Mouse (Mus musculus): ENCODE results near the gene Pkd1. TPM values are rescaled to one million over a fixed set of nuclear protein-coding genes. Genes with fewer than 3 reads are reported as not detected.

Gene Pkd1
- polyA plus RNA-seq, 1 experiment from 2014 or later = 37.9 TPM

- no peak overlapping the region for H3K9ac ChIP-seq (ENCODE audit: low read depth, low read length)
- WGBS = 85% methylated on average over 14 of the region's 14 CpGs
- H3K27me3 ChIP-seq (replicated peaks; ENCODE audit: control insufficient read depth, insufficient read depth, low read length) = no peaks in the 10 kb centered on the region
- H3K4me3 ChIP-seq (ENCODE audit: low read depth, low read length) = no peak overlapping the region
- H3K4me2 ChIP-seq (ENCODE audit: low read depth, low read length) = no peak overlapping the region
- H3K4me1 ChIP-seq (ENCODE audit: control insufficient read depth, insufficient read depth, low read length) = no peaks in the 10 kb centered on the region
- no peaks in the 10 kb centered on the region for H3K9me3 ChIP-seq (ENCODE audit: control insufficient read depth, low read length)
- no peak overlapping the region for H3K27ac ChIP-seq (replicated peaks; ENCODE audit: low read depth, low read length)
- DNase-seq (ENCODE audit: low spot score) = no peak
- H3K36me3 ChIP-seq (ENCODE audit: control insufficient read depth, insufficient read depth, low read length) = peaks cover 92% of the 10 kb centered on the region
- ATAC-seq (ENCODE audit: low read depth) = no peak
Measured at GRCm38 (mm10) chr17:24617561-24618194, 68.0 kb downstream of the Pkd1 start.

GRCm38 (mm10) chr17:24625472-24625871 is 75.8 kb downstream of the Pkd1 start:
- no peak overlapping the region for H3K4me2 ChIP-seq (ENCODE audit: low read depth, low read length)
- no peaks in the 10 kb centered on the region for H3K27me3 ChIP-seq (replicated peaks; ENCODE audit: control insufficient read depth, insufficient read depth, low read length)
- H3K9me3 ChIP-seq (ENCODE audit: control insufficient read depth, low read length) = no peaks in the 10 kb centered on the region
- no peaks in the 10 kb centered on the region for H3K4me1 ChIP-seq (ENCODE audit: control insufficient read depth, insufficient read depth, low read length)
- no peak overlapping the region for H3K4me3 ChIP-seq (ENCODE audit: low read depth, low read length)
- DNase-seq (ENCODE audit: low spot score) = no peak
- no peak overlapping the region for H3K27ac ChIP-seq (replicated peaks; ENCODE audit: low read depth, low read length)
- ATAC-seq (ENCODE audit: low read depth) = no peak
- peaks cover 92% of the 10 kb centered on the region for H3K36me3 ChIP-seq (ENCODE audit: control insufficient read depth, insufficient read depth, low read length)
- 89% methylated on average over 8 of the region's 8 CpGs for WGBS
- no peak overlapping the region for H3K9ac ChIP-seq (ENCODE audit: low read depth, low read length)

- Histone ChIP-seq H3K9ac (ENCODE audit: low read depth, low read length) (no peak overlapping the region), H3K27me3 (replicated peaks; ENCODE audit: control insufficient read depth, insufficient read depth, low read length) (no peaks in the 10 kb centered on the region), H3K4me1 (ENCODE audit: control insufficient read depth, insufficient read depth, low read length) (peaks cover 12% of the 10 kb centered on the region), H3K27ac (replicated peaks; ENCODE audit: low read depth, low read length) (no peak overlapping the region), H3K36me3 (ENCODE audit: control insufficient read depth, insufficient read depth, low read length) (peaks cover 65% of the 10 kb centered on the region), H3K4me2 (ENCODE audit: low read depth, low read length) (no peak overlapping the region), H3K4me3 (ENCODE audit: low read depth, low read length) (no peak overlapping the region), H3K9me3 (ENCODE audit: control insufficient read depth, low read length) (no peaks in the 10 kb centered on the region)
- DNase-seq (ENCODE audit: low spot score) (peak; percentile 44), ATAC-seq (ENCODE audit: low read depth) (no peak)
- 41% methylated on average over 5 of the region's 5 CpGs for WGBS
Measured at GRCm38 (mm10) chr17:24628646-24629045, 79.0 kb downstream of the Pkd1 start.

- 88% methylated on average over 14 of the region's 14 CpGs for WGBS
- H3K9me3 ChIP-seq (ENCODE audit: control insufficient read depth, low read length) = no peaks in the 10 kb centered on the region
- no peak overlapping the region for H3K4me3 ChIP-seq (ENCODE audit: low read depth, low read length)
- H3K4me1 ChIP-seq (ENCODE audit: control insufficient read depth, insufficient read depth, low read length) = peaks cover 12% of the 10 kb centered on the region
- H3K4me2 ChIP-seq (ENCODE audit: low read depth, low read length) = no peak overlapping the region
- ATAC-seq (ENCODE audit: low read depth) (no peak), DNase-seq (ENCODE audit: low spot score) (no peak)
- no peak overlapping the region for H3K9ac ChIP-seq (ENCODE audit: low read depth, low read length)
- H3K36me3 ChIP-seq (ENCODE audit: control insufficient read depth, insufficient read depth, low read length) = peaks cover 51% of the 10 kb centered on the region
- H3K27ac ChIP-seq (replicated peaks; ENCODE audit: low read depth, low read length) = no peak overlapping the region
- no peaks in the 10 kb centered on the region for H3K27me3 ChIP-seq (replicated peaks; ENCODE audit: control insufficient read depth, insufficient read depth, low read length)
Measured at GRCm38 (mm10) chr17:24630072-24630471, 80.4 kb downstream of the Pkd1 start.

- peak within 1 kb of the TSS; percentile 71 for H3K9ac ChIP-seq (ENCODE audit: low read depth, low read length)
- no peaks in the 10 kb centered on the region for H3K27me3 ChIP-seq (replicated peaks; ENCODE audit: control insufficient read depth, insufficient read depth, low read length)
- H3K4me1 ChIP-seq (ENCODE audit: control insufficient read depth, insufficient read depth, low read length) = peaks cover 12% of the 10 kb centered on the region
- H3K4me3 ChIP-seq (ENCODE audit: low read depth, low read length) = peak within 1 kb of the TSS; percentile 58
- 2% methylated on average over 50 of the region's 51 CpGs for WGBS
- no peaks in the 10 kb centered on the region for H3K9me3 ChIP-seq (ENCODE audit: control insufficient read depth, low read length)
- H3K27ac ChIP-seq (replicated peaks; ENCODE audit: low read depth, low read length) = peak within 1 kb of the TSS; percentile 85
- peak; percentile 94 for ATAC-seq (ENCODE audit: low read depth)
- H3K4me2 ChIP-seq (ENCODE audit: low read depth, low read length) = peak within 1 kb of the TSS; percentile 81
- peaks cover 33% of the 10 kb centered on the region for H3K36me3 ChIP-seq (ENCODE audit: control insufficient read depth, insufficient read depth, low read length)
- DNase-seq (ENCODE audit: low spot score) = peak; percentile 96
Measured at GRCm38 (mm10) chr17:24632167-24632812, 82.7 kb downstream of the Pkd1 start, which contains the start of the genes Tsc2 and Nthl1. Gene Tsc2, minus strand, starts transcription at chr17:24632630. Gene Nthl1, plus strand, starts transcription at chr17:24632680.

GRCm38 (mm10) chr17:24632813-24633449 is 83.3 kb downstream of the Pkd1 start:
- 11% methylated on average over 22 of the region's 22 CpGs for WGBS

GRCm38 (mm10) chr17:24633831-24634230 is 84.2 kb downstream of the Pkd1 start:
- Histone ChIP-seq H3K27me3 (replicated peaks; ENCODE audit: control insufficient read depth, insufficient read depth, low read length) (no peaks in the 10 kb centered on the region), H3K27ac (replicated peaks; ENCODE audit: low read depth, low read length) (peak overlapping the region; percentile 85; the same call in 1 of the 2 replicates), H3K4me2 (ENCODE audit: low read depth, low read length) (no peak overlapping the region), H3K9ac (ENCODE audit: low read depth, low read length) (no peak overlapping the region), H3K4me1 (ENCODE audit: control insufficient read depth, insufficient read depth, low read length) (peaks cover 18% of the 10 kb centered on the region), H3K36me3 (ENCODE audit: control insufficient read depth, insufficient read depth, low read length) (peaks cover 27% of the 10 kb centered on the region), H3K9me3 (ENCODE audit: control insufficient read depth, low read length) (no peaks in the 10 kb centered on the region), H3K4me3 (ENCODE audit: low read depth, low read length) (0 out of 2 replicates have a peak overlapping the region, but pooled peaks have one; percentile 58)
- ATAC-seq (ENCODE audit: low read depth) = no peak
- no peak for DNase-seq (ENCODE audit: low spot score)
- WGBS = 97% methylated on average over 11 of the region's 11 CpGs

More at GRCm38 (mm10) chr17:24632813-24633449, 83.3 kb downstream of the Pkd1 start:
- no peaks in the 10 kb centered on the region for H3K27me3 ChIP-seq (replicated peaks; ENCODE audit: control insufficient read depth, insufficient read depth, low read length)
- ATAC-seq (ENCODE audit: low read depth) = peak; percentile 53
- H3K4me1 ChIP-seq (ENCODE audit: control insufficient read depth, insufficient read depth, low read length) = peaks cover 12% of the 10 kb centered on the region
- DNase-seq (ENCODE audit: low spot score) = peak; percentile 70
- H3K36me3 ChIP-seq (ENCODE audit: control insufficient read depth, insufficient read depth, low read length) = peaks cover 26% of the 10 kb centered on the region
- H3K9ac ChIP-seq (ENCODE audit: low read depth, low read length) = peak overlapping the region; percentile 71
- peak overlapping the region; percentile 58 for H3K4me3 ChIP-seq (ENCODE audit: low read depth, low read length)
- H3K27ac ChIP-seq (replicated peaks; ENCODE audit: low read depth, low read length) = peak overlapping the region; percentile 85
- peak overlapping the region; percentile 81 for H3K4me2 ChIP-seq (ENCODE audit: low read depth, low read length)
- H3K9me3 ChIP-seq (ENCODE audit: control insufficient read depth, low read length) = no peaks in the 10 kb centered on the region

- H3K36me3 ChIP-seq (ENCODE audit: control insufficient read depth, insufficient read depth, low read length) = peaks cover 17% of the 10 kb centered on the region
- H3K27ac ChIP-seq (replicated peaks; ENCODE audit: low read depth, low read length) = no peak overlapping the region
- no peak overlapping the region for H3K4me2 ChIP-seq (ENCODE audit: low read depth, low read length)
- no peak for DNase-seq (ENCODE audit: low spot score)
- ATAC-seq (ENCODE audit: low read depth) = no peak
- H3K4me3 ChIP-seq (ENCODE audit: low read depth, low read length) = no peak overlapping the region
- H3K9ac ChIP-seq (ENCODE audit: low read depth, low read length) = no peak overlapping the region
- H3K9me3 ChIP-seq (ENCODE audit: control insufficient read depth, low read length) = no peaks in the 10 kb centered on the region
- no peaks in the 10 kb centered on the region for H3K27me3 ChIP-seq (replicated peaks; ENCODE audit: control insufficient read depth, insufficient read depth, low read length)
- 89% methylated on average over 4 of the region's 4 CpGs for WGBS
- H3K4me1 ChIP-seq (ENCODE audit: control insufficient read depth, insufficient read depth, low read length) = peaks cover 28% of the 10 kb centered on the region
Measured at GRCm38 (mm10) chr17:24635024-24635423, 85.4 kb downstream of the Pkd1 start.
